Comparison of ENCODE assay signal across 14 mouse cellular contexts in genomic region chr3:96496216-96496615, GRCm38 (mm10). TPM values are rescaled to one million over a fixed set of nuclear protein-coding genes. Genes with fewer than 3 reads are reported as not detected.
DNase-seq lines count a peak whose midpoint lies in the region; ATAC-seq and TF ChIP-seq lines count a peak whose summit lies in the region.
"Had no signal": no experiment of that assay in that cellular context is flagged by ENCODE, and none has a peak within 500 bp of the region (broad histone marks: within the 10 kb centered on the region; RNA-seq: fewer than 3 reads in every experiment).

No protein-coding gene starts in this region.

- TF ChIP-seq EP300 in MEL (IDR thresholded peaks at IDR 0.05; ENCODE audit: low read depth in 1 of 2, low read length in 2 of 2): no peak

- 0 out of 2 replicates have a peak overlapping the region, but pooled peaks have one; percentile 53 for H3K4me3 ChIP-seq in hindbrain, embryonic 14.5 days (replicated peaks; ENCODE audit: low read length)
- no peak overlapping the region for H3K4me3 ChIP-seq in hindbrain, postnatal 0 days (ENCODE audit: low read length)
- peak overlapping the region; percentile 31 to 85 for H3K4me3 ChIP-seq in MEL (ENCODE audit: control insufficient read depth in 1 of 2, insufficient read depth in 1 of 2, low read depth in 2 of 2, low read length in 2 of 2)
- H3K4me3 ChIP-seq in limb, embryonic 14.5 days (replicated peaks; ENCODE audit: low read length): no peak overlapping the region

- no peak overlapping the region for H3K27ac ChIP-seq in hindbrain, embryonic 14.5 days
- no peak overlapping the region for H3K27ac ChIP-seq in hindbrain, postnatal 0 days
- H3K27ac ChIP-seq in MEL (ENCODE audit: control insufficient read depth, low read depth, low read length): peak overlapping the region; percentile 29
- H3K27ac ChIP-seq in limb, embryonic 14.5 days (replicated peaks; ENCODE audit: low read depth, low read length): no peak overlapping the region
- H3K27ac ChIP-seq: heart, embryonic 15.5 days; layer of hippocampus, adult 2 months; lung, embryonic 15.5 days had no signal

- no peak for TF ChIP-seq RAD21 in MEL (IDR thresholded peaks at IDR 0.05; ENCODE audit: low read depth, low read length)

- H3K4me1 ChIP-seq in hindbrain, embryonic 14.5 days (replicated peaks; ENCODE audit: control insufficient read depth, insufficient read depth, low read length): peaks cover 3% of the 10 kb centered on the region; the same call in 1 of the 2 replicates
- H3K4me1 ChIP-seq in hindbrain, postnatal 0 days (ENCODE audit: insufficient read depth, low read length): no peaks in the 10 kb centered on the region
- H3K4me1 ChIP-seq in MEL (ENCODE audit: control insufficient read depth in 1 of 2, insufficient read depth in 2 of 2, low read length in 2 of 2): peaks cover 8 to 14% of the 10 kb centered on the region in 2 experiments
- H3K4me1 ChIP-seq in limb, embryonic 14.5 days (ENCODE audit: control insufficient read depth, insufficient read depth, low read length): no peaks in the 10 kb centered on the region; the same call in 1 of the 2 replicates

- TF ChIP-seq CTCF in hindbrain, postnatal 0 days (IDR thresholded peaks at IDR 0.05; ENCODE audit: low read depth): no peak
- TF ChIP-seq CTCF in MEL (IDR thresholded peaks at IDR 0.05 in 2 of 3, conservative IDR thresholded peaks at IDR 0.05 in 1 of 3; ENCODE audit: control insufficient read depth in 1 of 3, insufficient read depth in 1 of 3, low read depth in 2 of 3, low read length in 3 of 3, poor library complexity in 1 of 3, severe bottlenecking in 1 of 3): no peak

- ATAC-seq in hindbrain, embryonic 14.5 days (ENCODE audit: low FRiP score): no peak
- ATAC-seq in hindbrain, postnatal 0 days: no peak
- no peak for ATAC-seq in limb, embryonic 14.5 days (ENCODE audit: low FRiP score, low read depth)
- ATAC-seq in monocyte, adult 5-6 weeks (replicated peaks; ENCODE audit: insufficient number of reproducible peaks, low FRiP score, low TSS enrichment, poor library complexity, severe bottlenecking): no peak

- H3K4me2 ChIP-seq in hindbrain, embryonic 14.5 days (replicated peaks): 0 out of 2 replicates have a peak overlapping the region, but pooled peaks have one; percentile 4
- H3K4me2 ChIP-seq in hindbrain, postnatal 0 days (ENCODE audit: low read depth, low read length): no peak overlapping the region; the same call in 1 of the 2 replicates
- peak overlapping the region; percentile 82; the same call in 1 of the 2 replicates for H3K4me2 ChIP-seq in limb, embryonic 14.5 days (replicated peaks; ENCODE audit: low read depth, low read length, severe bottlenecking)

- peaks cover 29% of the 10 kb centered on the region for H3K79me2 ChIP-seq in MEL (ENCODE audit: control insufficient read depth, insufficient read depth, low read length, poor library complexity)

- no peaks in the 10 kb centered on the region for H3K9me3 ChIP-seq in hindbrain, embryonic 14.5 days (ENCODE audit: control insufficient read depth, low read length)
- H3K9me3 ChIP-seq in hindbrain, postnatal 0 days (ENCODE audit: low read length): no peaks in the 10 kb centered on the region
- H3K9me3 ChIP-seq in MEL (replicated peaks; ENCODE audit: insufficient read depth, low read length): no peaks in the 10 kb centered on the region
- no peaks in the 10 kb centered on the region for H3K9me3 ChIP-seq in limb, embryonic 14.5 days (ENCODE audit: control insufficient read depth, low read length)
- H3K9me3 ChIP-seq: heart, embryonic 15.5 days; lung, embryonic 15.5 days had no signal

- no peak for TF ChIP-seq POLR2A in MEL (IDR thresholded peaks at IDR 0.05; ENCODE audit: control insufficient read depth in 1 of 2, insufficient read depth in 1 of 2, low read depth in 1 of 2, low read length in 2 of 2, poor library complexity in 1 of 2)
- TF ChIP-seq POLR2A in limb, embryonic 14.5 days (IDR thresholded peaks at IDR 0.05; ENCODE audit: borderline replicate concordance, extremely low read depth, insufficient read depth, insufficient read length): no peak

- no peaks in the 10 kb centered on the region for H3K27me3 ChIP-seq in hindbrain, embryonic 14.5 days (ENCODE audit: control insufficient read depth, insufficient read depth, low read length)
- no peaks in the 10 kb centered on the region for H3K27me3 ChIP-seq in hindbrain, postnatal 0 days (ENCODE audit: insufficient read depth, low read length)
- H3K27me3 ChIP-seq in MEL (ENCODE audit: control insufficient read depth in 1 of 2, insufficient read depth in 2 of 2, low read length in 2 of 2): no peaks in the 10 kb centered on the region
- H3K27me3 ChIP-seq in limb, embryonic 14.5 days (ENCODE audit: control insufficient read depth, insufficient read depth, low read length): no peaks in the 10 kb centered on the region
- H3K27me3 ChIP-seq: heart, embryonic 15.5 days; lung, embryonic 15.5 days had no signal

- no peak overlapping the region for H3K9ac ChIP-seq in hindbrain, embryonic 14.5 days
- no peak overlapping the region for H3K9ac ChIP-seq in hindbrain, postnatal 0 days (replicated peaks; ENCODE audit: low read length)
- peak overlapping the region; percentile 66 for H3K9ac ChIP-seq in MEL (ENCODE audit: control insufficient read depth, low read depth, low read length, poor library complexity, severe bottlenecking)
- H3K9ac ChIP-seq in limb, embryonic 14.5 days (ENCODE audit: low read depth, low read length, severe bottlenecking): no peak overlapping the region

- no peaks in the 10 kb centered on the region for H3K36me3 ChIP-seq in hindbrain, embryonic 14.5 days (replicated peaks; ENCODE audit: control insufficient read depth, insufficient read depth)
- H3K36me3 ChIP-seq in hindbrain, postnatal 0 days (ENCODE audit: insufficient read depth, low read length): no peaks in the 10 kb centered on the region
- peaks cover 4 to 22% of the 10 kb centered on the region in 2 experiments for H3K36me3 ChIP-seq in MEL (ENCODE audit: control insufficient read depth in 1 of 2, insufficient read depth in 2 of 2, low read length in 2 of 2)
- no peaks in the 10 kb centered on the region for H3K36me3 ChIP-seq in limb, embryonic 14.5 days (ENCODE audit: control insufficient read depth, insufficient read depth, low read length)
- H3K36me3 ChIP-seq: heart, embryonic 15.5 days; lung, embryonic 15.5 days had no signal

- 71% methylated on average over 7 of the region's 7 CpGs for WGBS in hindbrain, embryonic 14.5 days
- WGBS in hindbrain, postnatal 0 days: 62% methylated on average over 7 of the region's 7 CpGs
- WGBS in limb, embryonic 14.5 days: 59% methylated on average over 7 of the region's 7 CpGs

- DNase-seq in hindbrain, embryonic 14.5 days (ENCODE audit: low spot score): no peak
- no peak for DNase-seq in hindbrain, postnatal 0 days (ENCODE audit: low spot score)
- peak; percentile 39 for DNase-seq in 3T3-L1 (ENCODE audit: low read depth, low spot score)
- DNase-seq in MEL (ENCODE audit: low read depth, low spot score): peak; percentile 86
- DNase-seq in limb, embryonic 14.5 days (ENCODE audit: low spot score): no peak
- no peak for DNase-seq in layer of hippocampus, postnatal 36 days
- DNase-seq in ovary, adult 18-20 months (ENCODE audit: low spot score): no peak
- DNase-seq: adrenal gland, postnatal 25 days; cerebellum, adult 18-20 months; thymus, postnatal 4 days had no signal

TF ChIP-seq in MEL, 35 proteins besides CTCF, POLR2A, EP300 and RAD21:
- TF ChIP-seq ETS1 (IDR thresholded peaks at IDR 0.05; ENCODE audit: low read depth, low read length) (no peak), UBTF (IDR thresholded peaks at IDR 0.05; ENCODE audit: borderline replicate concordance, insufficient read depth, low read depth, low read length) (no peak), USF2 (IDR thresholded peaks at IDR 0.05; ENCODE audit: borderline replicate concordance in 1 of 2, insufficient read depth in 1 of 2, low read depth in 1 of 2, low read length in 2 of 2) (no peak), ZC3H11A (IDR thresholded peaks at IDR 0.05; ENCODE audit: low read depth, low read length) (no peak), BHLHE40 (IDR thresholded peaks at IDR 0.05; ENCODE audit: borderline replicate concordance, low read depth, low read length) (no peak), MXI1 (IDR thresholded peaks at IDR 0.05; ENCODE audit: low read depth, low read length) (no peak), USF1 (IDR thresholded peaks at IDR 0.05; ENCODE audit: low read depth, low read length) (no peak), RCOR1 (IDR thresholded peaks at IDR 0.05; ENCODE audit: low read depth, low read length) (no peak), JUND (IDR thresholded peaks at IDR 0.05; ENCODE audit: low read depth, low read length) (no peak), SMC3 (IDR thresholded peaks at IDR 0.05; ENCODE audit: low read depth, low read length) (no peak), ELF1 (IDR thresholded peaks at IDR 0.05; ENCODE audit: low read depth, low read length) (no peak), ZNF384 (IDR thresholded peaks at IDR 0.05; ENCODE audit: low read depth, low read length) (no peak), E2F4 (IDR thresholded peaks at IDR 0.05; ENCODE audit: borderline replicate concordance, low read depth, low read length) (no peak)
TF ChIP-seq in MEL: peak in this region for 0.

RNA-seq across cellular contexts. Expression of gene Hfe2, which starts 28.8 kb away (rescaled TPM):
- 1.9 and 2.1 TPM in 2 replicates for polyA plus RNA-seq in hindbrain, embryonic 14.5 days (2014; fragmentation: Nextera tagmentation; extraction: Ambion mirVana)
- 0.78 and 1.9 TPM in 2 replicates for total RNA-seq in hindbrain, postnatal 0 days (2014; rRNA removed)
- polyA plus RNA-seq in hindbrain, postnatal 0 days (2015; fragmentation: Nextera tagmentation; extraction: Ambion mirVana): 2.1 and 2.5 TPM in 2 replicates
- total RNA-seq in MEL (2012; rRNA removed): not detected in 2 replicates
- polyA plus RNA-seq in MEL (2012; ENCODE audit: insufficient read depth in 1 of 2, insufficient read length in 2 of 2, low read depth in 1 of 2, low replicate concordance in 2 of 2, missing spikeins in 1 of 2): not detected
- 21.4 and 26.7 TPM in 2 replicates for polyA plus RNA-seq in limb, embryonic 14.5 days (2012; rRNA removed)
- polyA plus RNA-seq in limb, embryonic 14.5 days (2014; fragmentation: Nextera tagmentation; extraction: Ambion mirVana): 14.6 and 20.5 TPM in 2 replicates
- total RNA-seq in monocyte, adult 5-6 weeks (2017): 0.64 TPM in 1 of 3 replicates, not detected in the others
- total RNA-seq in layer of hippocampus, postnatal 36 days (2021): under 1 TPM in 1 of 2 experiments, not detected in 1; 0.25 TPM
- total RNA-seq: adrenal gland, postnatal 25 days had no signal

RNA-seq across cellular contexts. Expression of gene BC107364, which starts 44.1 kb away (rescaled TPM):
- polyA plus RNA-seq in hindbrain, embryonic 14.5 days (2014; fragmentation: Nextera tagmentation; extraction: Ambion mirVana): not detected in 2 replicates
- not detected in 2 replicates for total RNA-seq in hindbrain, postnatal 0 days (2014; rRNA removed)
- polyA plus RNA-seq in hindbrain, postnatal 0 days (2015; fragmentation: Nextera tagmentation; extraction: Ambion mirVana): not detected in 2 replicates
- total RNA-seq in MEL (2012; rRNA removed): not detected in 2 replicates
- polyA plus RNA-seq in MEL (2012; ENCODE audit: insufficient read depth in 1 of 2, insufficient read length in 2 of 2, low read depth in 1 of 2, low replicate concordance in 2 of 2, missing spikeins in 1 of 2): under 1 TPM in 1 of 2 experiments, not detected in 1; 0.17 TPM
- polyA plus RNA-seq in limb, embryonic 14.5 days (2012; rRNA removed): 0.10 TPM in 1 of 2 replicates, not detected in the other
- 0.40 TPM in 1 of 2 replicates, not detected in the other for polyA plus RNA-seq in limb, embryonic 14.5 days (2014; fragmentation: Nextera tagmentation; extraction: Ambion mirVana)
- total RNA-seq in monocyte, adult 5-6 weeks (2017): not detected in 3 replicates
- not detected for total RNA-seq in layer of hippocampus, postnatal 36 days (2021)
- total RNA-seq: adrenal gland, postnatal 25 days; layer of hippocampus, adult 2 months had no signal

Comparison
In these comparisons a context has a peak if more than half of its experiments do, and no peak if none do; other contexts are left out.
1. H3K4me3 ChIP-seq: peak in hindbrain, embryonic 14.5 days (single experiment) and MEL (2 of 2); none in hindbrain, postnatal 0 days (single experiment) and limb, embryonic 14.5 days (single experiment).
2. DNase-seq: peak in 3T3-L1 (single experiment) and MEL (single experiment); none in hindbrain, embryonic 14.5 days (single experiment), hindbrain, postnatal 0 days (single experiment), limb, embryonic 14.5 days (single experiment), layer of hippocampus, postnatal 36 days (0 of 2) and ovary, adult 18-20 months (single experiment).